In the genomic region with DNA sequence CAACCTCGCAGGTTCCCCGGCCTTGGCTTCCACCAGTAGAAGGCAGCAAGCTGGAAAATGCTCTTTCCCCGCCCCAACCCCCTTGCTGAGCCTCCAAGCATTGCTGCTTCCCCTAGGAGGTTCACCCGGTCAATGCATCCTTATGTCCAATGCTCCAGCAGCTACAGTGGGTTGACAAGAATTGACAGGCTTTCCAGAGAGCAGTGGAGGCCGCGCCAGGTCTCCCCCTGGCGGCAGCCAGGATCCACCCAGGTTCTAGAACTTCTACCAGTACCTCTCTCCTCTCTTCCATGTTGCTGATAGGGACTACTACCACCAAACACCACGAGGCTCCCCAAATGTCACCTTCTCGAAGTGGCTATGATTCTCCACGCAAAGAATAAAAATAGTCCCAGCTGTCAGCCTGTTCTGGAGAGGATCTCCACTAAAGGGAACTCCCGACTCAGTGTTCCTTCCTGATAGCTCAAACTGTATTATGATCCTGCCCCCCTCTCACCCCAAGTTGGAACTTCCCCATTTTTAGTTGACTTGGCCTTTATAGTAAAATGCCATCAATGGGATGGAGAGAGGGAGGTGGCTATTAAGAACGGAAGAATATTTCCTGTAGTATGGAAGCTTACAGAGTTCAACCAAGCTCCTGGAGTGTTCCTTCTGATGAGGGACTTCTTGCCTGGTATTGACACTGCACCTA, we compare ENCODE assay signal across 8 mouse cellular contexts. TPM values are rescaled to one million over a fixed set of nuclear protein-coding genes. Genes with fewer than 3 reads are reported as not detected.
DNase-seq lines count a peak whose midpoint lies in the region; ATAC-seq and TF ChIP-seq lines count a peak whose summit lies in the region.
"Had no signal": no experiment of that assay in that cellular context is flagged by ENCODE, and none has a peak within 500 bp of the region (broad histone marks: within the 10 kb centered on the region; RNA-seq: fewer than 3 reads in every experiment).

No protein-coding gene starts in this region.

- H3K4me2 ChIP-seq in kidney, embryonic 15.5 days, result no peak overlapping the region
- H3K4me2 ChIP-seq in CH12.LX (ENCODE audit: insufficient read depth, low read depth, poor library complexity, severe bottlenecking), result no peak overlapping the region

- TF ChIP-seq POLR2A in kidney, adult 2 months (IDR thresholded peaks at IDR 0.05; ENCODE audit: low read depth, low read length), result no peak
- no peak for TF ChIP-seq POLR2A in CH12.LX (IDR thresholded peaks at IDR 0.05; ENCODE audit: low read depth, low read length)

- no peak overlapping the region for H3K4me3 ChIP-seq in kidney, adult 2 months (ENCODE audit: insufficient read depth, low read depth, low read length)
- H3K4me3 ChIP-seq in kidney, embryonic 15.5 days (replicated peaks), result no peak overlapping the region
- H3K4me3 ChIP-seq in CH12.LX (replicated peaks in 1 of 3; ENCODE audit: low read depth in 2 of 3, low read length in 2 of 3, poor library complexity in 1 of 3), result no peak overlapping the region
- H3K4me3 ChIP-seq: megakaryocyte, embryonic 14.5 days had no signal

- ATAC-seq in kidney, embryonic 15.5 days (replicated peaks; ENCODE audit: low FRiP score), result no peak

- no peak for TF ChIP-seq EP300 in CH12.LX (IDR thresholded peaks at IDR 0.05; ENCODE audit: low read length)

- H3K79me2 ChIP-seq in CH12.LX (replicated peaks; ENCODE audit: control insufficient read depth, extremely low read depth, insufficient read depth, poor library complexity, severe bottlenecking), result no peaks in the 10 kb centered on the region

- in situ Hi-C loops in CH12.LX (cut with MboI; ENCODE audit: low pct_ligation_motif_present, low pct_unique_long_range_greater_than_20kb, low sequenced_read_pairs), result loop anchor here (10.0 to 25.0 kb wide), 2 partner anchors 101 to 177 kb away; no protein-coding TSS in a partner anchor

- no peak overlapping the region for H3K9ac ChIP-seq in kidney, embryonic 15.5 days
- H3K9ac ChIP-seq in CH12.LX (ENCODE audit: insufficient read depth, low read depth), result no peak overlapping the region

- WGBS in kidney, adult 2 months, result 48% methylated on average over 12 of the region's 12 CpGs
- 47% methylated on average over 12 of the region's 12 CpGs for WGBS in kidney, embryonic 15.5 days

- TF ChIP-seq CTCF in kidney, adult 2 months (conservative IDR thresholded peaks at IDR 0.05; ENCODE audit: insufficient read depth, insufficient read length, low read depth, low read length), result peak; percentile 57
- TF ChIP-seq CTCF in CH12.LX (conservative IDR thresholded peaks at IDR 0.05 in 1 of 2, IDR thresholded peaks at IDR 0.05 in 1 of 2; ENCODE audit: low read depth in 2 of 2, low read length in 2 of 2), result peak; percentile 8 to 76; a peak in 2 of 4 replicates

- H3K4me1 ChIP-seq in kidney, adult 2 months (ENCODE audit: control insufficient read depth, insufficient read depth, low read length), result no peaks in the 10 kb centered on the region; the same call in 1 of the 2 replicates
- H3K4me1 ChIP-seq in kidney, embryonic 15.5 days, result no peaks in the 10 kb centered on the region
- peaks cover 0 to 3% of the 10 kb centered on the region in 2 experiments; a peak in 1 of 4 replicates for H3K4me1 ChIP-seq in CH12.LX (ENCODE audit: control insufficient read depth in 1 of 2, insufficient read depth in 2 of 2)

- H3K27ac ChIP-seq in kidney, adult 2 months (ENCODE audit: insufficient read depth, low read depth, low read length), result no peak overlapping the region
- no peak overlapping the region for H3K27ac ChIP-seq in kidney, embryonic 15.5 days
- no peak overlapping the region for H3K27ac ChIP-seq in CH12.LX (ENCODE audit: insufficient read depth, low read depth)

- no peaks in the 10 kb centered on the region for H3K36me3 ChIP-seq in kidney, adult 2 months (ENCODE audit: control insufficient read depth, insufficient read depth, low read length)
- H3K36me3 ChIP-seq in kidney, embryonic 15.5 days, result no peaks in the 10 kb centered on the region
- H3K36me3 ChIP-seq in CH12.LX (replicated peaks in 1 of 2; ENCODE audit: control insufficient read depth in 1 of 2, insufficient read depth in 1 of 2, low read length in 1 of 2), result no peaks in the 10 kb centered on the region

- H3K9me3 ChIP-seq in kidney, embryonic 15.5 days (replicated peaks), result no peaks in the 10 kb centered on the region
- H3K9me3 ChIP-seq in CH12.LX (replicated peaks; ENCODE audit: low read length), result no peaks in the 10 kb centered on the region
- H3K9me3 ChIP-seq: megakaryocyte, embryonic 14.5 days had no signal

- intact Hi-C loops in heart, postnatal 14 days (cut with DNase I), result no loop called here

- peak; percentile 33 for TF ChIP-seq RAD21 in CH12.LX (IDR thresholded peaks at IDR 0.05; ENCODE audit: low read depth, low read length)

- H3K27me3 ChIP-seq in kidney, adult 2 months (replicated peaks; ENCODE audit: control insufficient read depth, insufficient read depth, low read length), result no peaks in the 10 kb centered on the region
- no peaks in the 10 kb centered on the region for H3K27me3 ChIP-seq in kidney, embryonic 15.5 days
- H3K27me3 ChIP-seq in CH12.LX (replicated peaks), result no peaks in the 10 kb centered on the region

- DNase-seq in kidney, adult 2 months, result peak; percentile 25
- DNase-seq in CH12.LX (ENCODE audit: extremely low read depth), result peak; percentile 4
- DNase-seq in MEL-GATA-1-ER (ENCODE audit: extremely low read depth, low read depth), result peak; percentile 52
- peak; percentile 23 to 35 for DNase-seq in heart, postnatal 14 days
- DNase-seq in naive thymus-derived CD4-positive, alpha-beta T cell, adult 2 months (ENCODE audit: low read depth), result peak; percentile 15
- no peak for DNase-seq in neural tube, embryonic 10.5 days (ENCODE audit: extremely low spot score, low spot score)

- dilution Hi-C loops in CH12.LX (cut with MboI; ENCODE audit: extremely low pct_ligation_motif_present, extremely low pct_unique_long_range_greater_than_20kb, low sequenced_read_pairs), result no loop called here

TF ChIP-seq in CH12.LX, 34 proteins besides CTCF, POLR2A, EP300 and RAD21:
- TF ChIP-seq E2F4 (IDR thresholded peaks at IDR 0.05; ENCODE audit: insufficient replicate concordance, low read depth, low read length) (no peak), SMC3 (IDR thresholded peaks at IDR 0.05; ENCODE audit: low read depth, low read length) (peak; percentile 51)

RNA-seq across cellular contexts. Expression of gene Cacul1, which starts 30.8 kb away (rescaled TPM):
- 13.9 and 14.0 TPM in 2 replicates for polyA plus RNA-seq in kidney, adult 2 months (2012; rRNA removed)
- 24.7 and 24.9 TPM in 2 replicates for polyA plus RNA-seq in kidney, embryonic 15.5 days (2015; fragmentation: Nextera tagmentation; extraction: Ambion mirVana)
- 17.8 and 26.1 TPM in 2 replicates for total RNA-seq in CH12.LX (2012; rRNA removed)
- 45.3 and 45.7 TPM in 2 replicates for total RNA-seq in CH12.LX (2014; rRNA removed)
- 39.1 and 44.6 TPM in 2 replicates for polyA plus RNA-seq in CH12.LX (2012; ENCODE audit: insufficient read length, low read depth)
- total RNA-seq in heart, postnatal 14 days (2021), result 10 to 100 TPM; 24.8 to 28.0 TPM
